Mouse (Mus musculus) hematopoietic stem cell, adult 5-6 weeks (primary cell): ENCODE measurements at regions not wholly inside any gene's neighbourhood (a gene's known extent, or its start where the extent isn't known, plus 50 kb on each side); places are given as distances from the start of the nearest gene placed in this dataset.

Experiments
- ATAC-seq, 2 experiments: fragments of 125-278 bp in 1 of 2; replicated peaks in 1 of 2; 2 replicates each; pipeline ENCODE4 v1.8.0; 2016 to 2017; ENCODE audit warnings: inconsistent platforms in 2 of 2, mild to moderate bottlenecking in 2 of 2, moderate number of reproducible peaks in 2 of 2, low read depth in 1 of 2, moderate TSS enrichment in 1 of 2; ENCODE audit not compliant: low FRiP score in 2 of 2, poor library complexity in 2 of 2, severe bottlenecking in 2 of 2, insufficient read depth in 1 of 2, low TSS enrichment in 1 of 2

DNA sequence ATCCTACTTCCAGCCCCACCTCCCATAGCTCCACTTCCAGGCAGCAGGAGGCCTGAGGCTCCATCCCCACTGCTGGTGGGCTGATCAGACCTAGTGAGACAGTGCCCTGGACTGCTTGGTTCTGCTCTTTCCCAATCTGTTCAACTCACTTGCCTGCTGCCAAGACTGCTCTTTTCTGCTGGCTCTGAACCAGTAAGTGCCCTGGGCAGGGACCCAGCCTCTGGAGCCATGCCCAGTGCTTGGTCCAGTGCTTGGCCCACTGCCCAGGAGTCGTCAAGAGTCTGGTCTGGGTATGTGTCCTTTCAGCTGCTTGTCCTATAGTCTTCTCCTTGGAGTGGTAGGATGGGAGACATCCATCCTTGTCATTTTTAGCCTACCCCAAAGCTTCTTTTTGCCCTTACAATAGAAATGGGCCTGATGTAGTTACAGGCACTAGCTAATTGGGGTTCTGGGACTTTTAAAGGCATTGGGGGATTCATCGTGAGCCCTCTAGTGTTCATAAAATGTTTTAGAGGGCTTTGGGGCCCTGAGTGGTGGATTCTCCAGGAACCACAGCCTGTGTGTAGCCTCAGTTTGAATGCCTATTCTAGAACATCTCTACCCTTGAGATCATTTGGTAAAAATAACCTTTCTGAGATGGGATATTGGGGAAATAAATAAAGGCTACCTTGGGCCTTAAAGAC, 94.7 kb upstream of the Ssbp2 start:
- ATAC-seq = peak in 1 of 2 experiments; percentile 55; a peak in 1 of 4 replicates

DNA sequence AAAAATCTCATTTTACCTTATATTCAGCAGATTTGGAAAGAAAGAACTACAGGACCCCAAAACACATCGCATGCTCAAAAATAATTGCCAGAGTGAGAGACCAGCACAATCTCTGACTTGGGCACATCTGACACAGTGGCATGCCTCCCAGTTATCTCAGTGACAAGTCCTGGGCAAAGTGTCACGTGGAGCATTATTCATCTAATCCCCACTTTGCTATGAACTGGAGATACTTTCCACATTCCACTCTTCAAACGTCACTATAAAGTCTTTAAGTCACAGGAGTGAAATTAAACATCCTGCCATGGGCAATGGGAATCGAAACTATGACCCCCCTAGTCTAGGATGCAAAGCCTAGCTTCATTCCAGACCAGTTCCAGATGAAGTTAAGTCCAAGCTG, 93.5 kb upstream of the Ssbp2 start:
- no peak for ATAC-seq

DNA sequence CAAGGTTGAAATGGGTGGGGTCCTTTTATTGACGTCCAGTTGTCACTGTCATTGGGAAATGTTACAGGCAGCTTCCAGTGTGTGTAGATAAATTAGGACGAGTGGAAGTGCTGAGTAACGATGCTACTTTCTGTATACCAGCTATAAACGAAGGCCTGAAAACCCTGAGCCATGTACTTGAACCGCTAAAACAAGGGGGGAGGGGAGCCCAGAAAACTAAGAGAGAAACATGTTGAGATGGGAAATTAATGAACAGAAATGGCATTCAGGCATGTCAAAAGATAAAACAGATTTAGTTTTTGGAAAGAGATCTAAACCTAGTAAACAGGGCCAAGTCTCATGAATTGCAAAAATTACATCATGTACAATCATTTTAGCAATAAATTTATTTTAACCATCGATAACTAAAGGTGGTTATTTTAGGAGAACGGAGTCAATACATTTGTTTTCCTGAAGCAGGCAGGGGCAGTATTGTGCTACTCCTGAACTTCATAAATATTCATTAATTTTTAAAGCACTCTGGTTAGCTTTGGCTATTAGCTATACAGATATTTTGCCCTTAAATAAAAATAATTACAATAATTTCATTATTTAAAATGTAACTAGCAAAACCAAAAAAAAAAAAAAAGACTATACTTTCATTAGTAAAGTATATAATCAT, 92.1 kb upstream of the Ssbp2 start:
- ATAC-seq = no peak

DNA sequence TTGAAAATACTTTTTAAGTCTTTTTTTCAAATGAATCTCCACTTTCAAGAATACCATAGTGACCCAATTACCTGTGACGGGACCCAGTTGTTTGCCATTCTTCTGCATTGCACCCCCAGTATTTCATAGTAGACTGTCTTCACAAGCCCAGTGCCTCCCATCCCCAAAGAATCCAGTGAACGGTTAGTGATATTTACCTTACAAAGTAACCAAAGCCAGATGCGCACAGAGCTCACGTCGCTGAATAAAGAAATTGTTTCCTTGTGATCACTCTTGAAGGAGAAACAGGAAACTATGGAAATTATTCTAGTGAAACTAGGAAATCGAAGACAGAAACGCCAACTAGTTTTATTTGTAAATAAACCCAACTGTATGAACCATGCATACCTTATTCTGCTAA, 91.4 kb upstream of the Ssbp2 start:
- no peak for ATAC-seq

DNA sequence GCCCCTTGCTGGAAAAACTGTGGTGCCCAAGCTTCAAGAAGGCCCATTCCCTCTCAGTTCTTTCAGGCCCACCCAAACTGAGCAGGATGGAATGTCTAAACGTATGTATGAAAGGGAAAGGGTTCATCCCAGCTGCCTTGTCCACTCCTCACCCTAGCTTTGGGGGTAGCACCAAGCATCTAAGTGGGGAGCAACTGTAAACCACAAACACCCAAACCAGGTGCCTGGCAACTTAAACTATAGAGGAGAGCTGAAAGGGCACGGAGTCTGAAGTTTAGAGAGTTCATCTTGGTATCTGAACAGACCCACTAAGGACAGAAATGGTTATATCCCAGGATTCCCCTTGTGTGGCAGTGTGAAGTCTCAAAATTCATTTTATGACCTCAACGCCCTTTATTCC, 90.1 kb upstream of the Ssbp2 start:
- ATAC-seq = no peak

DNA sequence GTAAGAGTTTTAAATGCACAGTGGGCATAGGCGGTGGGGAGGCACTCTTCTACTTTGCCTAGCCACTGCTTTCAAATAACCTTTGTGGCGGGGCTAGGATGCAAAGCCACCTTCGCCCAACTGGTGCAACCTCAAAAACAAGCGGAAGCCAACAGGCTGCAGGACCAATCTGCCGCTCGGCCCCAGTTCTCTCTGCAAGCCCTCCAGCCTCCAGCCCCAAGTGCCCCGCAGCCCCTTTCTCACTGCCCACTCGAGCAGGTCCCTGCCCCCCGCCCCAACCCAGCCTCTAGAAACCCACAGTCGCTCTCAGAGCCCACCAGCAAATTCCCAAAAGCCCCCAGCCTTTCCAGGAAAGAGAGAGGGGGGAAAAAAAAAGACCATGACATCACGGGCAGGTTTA, 89.6 kb upstream of the Ssbp2 start:
- peak; percentile 60 to 66 for ATAC-seq

DNA sequence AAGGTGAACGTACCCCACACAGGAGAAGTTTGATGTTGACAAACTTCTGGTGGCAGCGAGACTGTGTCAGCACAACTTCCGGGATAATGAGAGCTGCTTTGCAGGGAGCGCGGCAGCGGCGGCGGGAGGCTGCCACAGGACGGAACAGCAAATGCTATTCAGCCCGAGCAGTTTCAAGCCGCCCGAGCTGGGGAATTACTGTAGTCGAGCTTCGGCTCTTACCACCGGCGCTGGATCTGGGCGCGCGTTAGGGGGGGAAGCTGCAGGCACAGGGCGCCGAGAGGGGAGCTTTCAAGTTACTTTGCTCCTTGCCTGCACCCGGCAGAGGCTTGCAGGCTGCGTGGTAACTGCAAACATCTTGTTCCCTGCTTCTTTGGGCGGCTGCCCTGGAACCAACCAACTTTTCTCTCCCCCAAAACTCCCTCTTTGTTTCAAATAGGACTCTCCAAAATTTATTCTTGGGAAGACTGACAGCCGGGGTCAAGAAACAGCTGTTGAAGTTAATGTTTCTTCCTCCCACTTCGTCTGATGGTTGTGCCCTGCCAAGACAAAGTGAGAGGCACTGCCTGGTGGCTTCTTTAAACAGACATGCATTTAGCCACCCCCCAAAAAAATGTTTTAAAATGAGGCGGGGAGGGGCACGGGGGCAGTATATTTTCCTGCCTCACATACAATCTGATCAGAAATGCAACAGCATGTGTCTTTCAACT, 89.0 kb upstream of the Ssbp2 start:
- ATAC-seq = peak; percentile 90

DNA sequence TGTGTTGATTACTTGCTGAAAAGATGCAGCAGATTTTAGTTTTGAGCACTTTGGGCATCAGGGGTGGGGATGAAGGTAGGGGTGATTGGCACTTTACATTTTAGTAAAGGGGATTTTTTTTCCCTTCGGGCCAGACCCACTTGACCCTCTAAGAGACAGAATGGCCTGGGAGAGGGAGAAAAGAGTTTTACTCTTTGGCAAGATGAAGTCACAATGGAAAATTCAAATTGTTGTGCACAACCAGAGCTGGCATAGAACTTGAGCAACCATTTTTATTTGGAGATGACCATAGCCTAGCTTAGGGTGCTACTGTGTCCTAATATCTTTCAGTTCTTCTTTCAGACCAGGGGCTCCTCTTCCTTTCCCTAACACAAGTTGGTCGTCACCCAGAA, 88.5 kb upstream of the Ssbp2 start:
- 0 out of 4 replicates have a peak, but pooled peaks of 1 of the 2 experiments have one; percentile 3 for ATAC-seq

DNA sequence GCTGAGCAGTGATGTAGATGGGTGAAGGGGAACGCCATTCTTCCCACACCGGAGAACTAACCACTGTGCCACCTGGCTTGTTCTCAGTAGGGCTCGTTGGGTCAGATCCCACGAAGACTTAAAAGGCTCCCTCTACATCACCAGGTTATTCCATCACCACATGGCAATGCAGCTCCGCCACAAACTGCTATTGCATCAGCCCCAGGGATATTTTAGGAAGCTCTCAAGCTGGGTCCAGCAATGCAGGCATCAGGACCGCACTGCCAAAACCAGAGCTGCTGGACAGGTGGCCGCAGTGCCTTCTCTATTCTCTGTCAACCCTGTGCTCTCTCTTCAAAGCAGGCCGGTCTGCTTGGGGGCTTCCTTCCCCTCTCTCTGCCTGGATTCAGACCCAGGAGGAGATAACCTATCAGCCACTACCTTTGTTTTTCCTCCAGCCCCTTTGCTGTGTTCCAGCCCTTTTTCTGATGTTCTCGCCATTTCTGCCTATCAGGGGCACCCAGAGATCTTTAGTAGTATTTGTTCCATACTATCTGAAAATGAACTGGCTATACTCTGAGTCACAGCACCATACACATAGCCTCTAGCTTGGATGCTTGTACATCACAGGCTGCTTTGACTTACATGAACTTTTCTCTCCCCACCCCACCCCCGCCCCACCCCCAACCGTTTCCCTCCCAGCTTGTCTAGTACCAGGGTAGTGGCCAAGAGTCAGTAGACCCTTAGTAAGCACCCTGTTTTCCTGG, 87.8 kb upstream of the Ssbp2 start:
- no peak for ATAC-seq

DNA sequence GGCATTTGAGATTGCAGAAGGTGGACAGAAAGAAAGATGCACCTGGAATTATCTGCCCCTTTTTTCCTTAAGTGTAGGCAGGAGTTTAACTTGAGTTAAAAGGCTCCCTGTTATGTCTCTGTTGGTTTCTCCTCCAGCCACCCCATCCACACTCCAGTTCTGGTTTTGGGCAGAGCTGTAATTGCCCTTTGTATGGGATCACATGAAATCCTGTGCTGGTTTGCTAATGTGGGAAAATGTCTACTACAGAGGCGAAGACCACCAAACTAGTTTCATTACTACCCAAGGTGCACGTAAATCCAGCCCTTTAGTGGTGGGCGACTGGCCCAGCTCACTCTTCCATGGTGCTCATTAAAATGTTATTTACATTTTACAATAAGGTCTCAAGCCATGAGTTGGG, 85.9 kb upstream of the Ssbp2 start:
- no peak for ATAC-seq

DNA sequence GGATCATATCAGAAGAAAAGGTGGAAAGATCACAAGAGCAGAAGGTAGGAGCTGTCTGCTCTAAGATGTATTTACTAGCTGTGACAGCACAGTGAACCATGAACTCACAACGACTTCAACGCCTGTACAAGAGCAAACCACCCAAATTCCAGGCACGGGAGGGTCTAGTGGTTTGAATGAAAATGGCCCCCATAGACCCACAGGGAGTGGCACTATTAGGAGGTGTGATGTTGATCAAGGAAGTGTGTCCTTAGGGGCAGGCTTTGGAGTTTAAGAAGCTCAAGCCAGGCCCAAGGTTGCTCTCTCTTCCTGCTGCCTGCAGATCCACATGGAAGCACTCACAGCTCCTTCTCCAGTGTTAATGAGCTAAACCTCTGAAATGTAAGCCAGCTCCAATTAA, 83.5 kb upstream of the Ssbp2 start:
- no peak for ATAC-seq

DNA sequence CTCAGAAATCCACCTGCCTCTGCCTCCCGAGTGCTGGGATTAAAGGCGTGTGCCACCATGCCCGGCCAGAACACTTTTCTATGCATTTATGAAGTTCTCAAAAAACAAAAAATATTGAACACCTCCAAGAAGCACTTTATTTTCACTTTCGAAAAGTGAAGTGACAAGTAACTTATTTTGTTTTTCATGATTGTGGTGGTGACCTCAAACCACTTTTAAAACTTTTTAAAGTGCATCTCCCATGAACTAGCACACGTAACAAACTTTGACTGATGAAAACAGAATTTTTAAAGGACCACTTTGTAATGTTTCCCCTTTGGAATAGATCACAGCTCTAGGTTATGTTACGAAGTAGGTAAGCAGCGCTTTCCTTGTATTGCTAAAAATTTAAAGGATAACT, 82.7 kb upstream of the Ssbp2 start:
- ATAC-seq = no peak

DNA sequence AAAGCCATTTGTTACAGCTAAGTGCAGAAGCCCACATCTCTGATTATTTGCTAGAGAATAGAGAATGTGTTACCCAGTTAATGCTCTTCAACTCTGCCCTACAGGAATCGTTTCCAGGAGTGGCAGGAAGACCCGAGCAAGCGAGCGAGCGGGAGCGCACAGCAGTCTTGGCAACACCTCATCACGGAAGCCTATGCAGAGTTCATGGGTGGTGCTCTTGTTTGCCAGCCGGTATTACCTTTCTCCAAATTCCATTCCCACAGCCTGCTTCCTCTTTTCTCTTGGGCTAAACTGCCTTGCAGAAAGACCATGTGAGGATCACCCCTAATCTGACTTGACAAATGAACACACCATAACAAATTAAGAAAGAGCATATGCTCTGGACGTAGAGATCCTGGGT, 82.1 kb upstream of the Ssbp2 start:
- ATAC-seq = no peak

DNA sequence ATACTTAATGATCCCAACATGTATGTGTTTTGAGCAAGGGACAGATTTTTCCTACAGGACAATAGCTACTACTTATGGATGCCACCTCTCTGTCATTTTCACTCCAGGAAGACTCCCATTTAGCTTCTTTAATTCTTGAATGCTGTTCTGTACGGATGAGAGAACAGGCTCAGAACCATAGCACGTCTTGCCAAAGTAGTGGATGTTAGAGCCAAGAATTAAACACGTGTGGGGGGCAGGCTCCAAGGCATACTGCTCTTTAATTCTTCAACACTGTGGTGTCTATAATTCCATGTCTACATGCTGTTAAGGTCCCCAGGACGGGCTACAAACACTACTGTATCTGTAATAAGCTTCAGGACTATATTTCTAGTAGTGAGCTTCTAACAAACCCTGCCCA, 74.7 kb upstream of the Ssbp2 start:
- ATAC-seq = no peak

DNA sequence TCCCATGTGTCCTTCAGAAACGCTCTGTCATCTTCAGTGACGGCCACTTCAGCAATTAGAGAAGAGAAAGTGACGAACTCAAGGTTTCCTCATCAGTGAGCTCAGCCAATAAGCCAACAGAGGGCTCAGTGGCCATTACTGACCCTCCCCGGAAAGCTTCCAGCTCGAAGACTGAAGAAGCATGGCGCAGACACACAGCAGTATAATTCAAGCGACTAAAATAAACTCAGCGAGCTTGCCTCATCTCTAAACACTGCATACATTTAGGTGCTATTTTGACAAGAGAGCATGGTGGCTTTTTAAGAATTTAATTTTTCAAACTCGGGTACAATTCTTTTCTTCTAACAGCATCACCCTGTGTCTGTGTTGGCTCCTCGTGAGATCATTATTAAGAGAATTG, 72.2 kb upstream of the Ssbp2 start:
- ATAC-seq = no peak

DNA sequence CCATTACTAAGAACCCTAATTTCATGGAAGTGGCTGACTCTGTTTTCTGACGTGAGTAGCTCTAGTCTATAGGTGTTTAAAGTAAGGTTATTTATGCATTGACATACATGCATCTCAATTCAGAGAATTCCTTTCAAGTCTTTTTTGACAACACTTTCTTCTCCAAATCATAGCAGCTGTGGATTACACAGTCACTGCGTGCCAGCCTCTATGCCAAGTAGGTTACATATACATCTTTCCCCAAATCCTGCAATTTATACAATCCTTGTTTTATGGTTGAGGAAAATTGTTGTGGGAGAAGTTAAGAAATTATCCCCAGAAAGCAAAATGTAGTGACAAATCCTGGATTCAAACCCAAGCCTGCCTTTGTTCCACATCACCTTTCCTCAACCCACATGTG, 56.5 kb upstream of the Ssbp2 start:
- no peak for ATAC-seq

DNA sequence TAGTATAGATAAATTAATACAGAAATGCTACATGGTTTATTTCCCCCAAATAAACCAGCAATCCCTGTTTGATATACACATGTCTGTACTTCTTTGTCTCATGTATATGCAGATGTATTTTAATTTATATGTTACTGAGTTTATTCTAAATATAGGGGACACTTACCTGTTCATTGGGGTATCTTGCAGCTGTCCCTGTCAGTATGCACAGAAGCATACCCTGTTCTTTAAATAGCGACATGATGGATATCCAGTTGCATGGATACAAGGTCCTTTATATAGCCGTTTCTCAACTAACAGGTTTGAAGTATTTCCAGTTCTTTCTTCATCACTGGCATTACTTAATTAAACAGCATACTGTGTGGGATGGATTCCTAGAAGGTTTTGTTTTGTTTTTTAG, 55.1 kb upstream of the Ssbp2 start:
- ATAC-seq = no peak

DNA sequence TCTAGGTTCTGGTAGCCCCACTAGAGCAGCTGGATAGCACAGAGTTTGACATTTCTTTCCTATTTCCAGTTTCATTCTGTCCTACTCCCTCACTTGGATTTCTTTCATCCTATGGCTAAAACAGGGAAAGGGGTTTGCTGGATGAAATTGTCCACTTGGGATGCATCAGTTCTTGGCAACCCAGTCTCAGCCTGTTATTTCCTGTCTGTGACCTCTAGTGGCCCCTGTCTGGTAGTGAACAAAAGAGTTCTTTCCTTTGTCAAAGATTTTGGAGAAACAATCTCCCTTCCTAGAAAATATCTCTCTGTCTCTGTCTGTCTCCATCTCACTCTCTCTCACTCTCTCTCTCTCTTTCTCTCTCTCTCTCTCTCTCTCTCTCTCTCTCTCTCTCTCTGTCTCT, 50.0 kb upstream of the Ssbp2 start:
- no peak for ATAC-seq
